Mouse (Mus musculus) intestine, embryonic 14.5 days (tissue): ENCODE measurements around the gene Sdha. TPM values are rescaled to one million over a fixed set of nuclear protein-coding genes. Genes with fewer than 3 reads are reported as not detected.

Experiments
- ATAC-seq: fragments of 200-750 bp; cut with Nextera tagmentation; replicated peaks from 2 replicates; pipeline ENCODE4 v1.8.0; 2017; ENCODE audit warnings: low read depth, moderate number of reproducible peaks, moderate TSS enrichment, moderate library complexity; ENCODE audit not compliant: low FRiP score, low TSS enrichment
- DNase-seq: peaks from one replicate; pipeline ENCODE4 v3.0.0-alpha.2; 2018; ENCODE audit warnings: low spot score
- H3K27ac ChIP-seq: fragments of 300-500 bp; sonication (generic); 2 replicates; pipeline ENCODE4 v1.5.1; 2014; ENCODE audit warnings: low read depth, mild to moderate bottlenecking, control low read depth
- H3K27me3 ChIP-seq: fragments of 300-500 bp; sonication (generic); replicated peaks from 2 replicates; pipeline ENCODE4 v1.6.1; 2014; ENCODE audit warnings: low read length, control low read depth; ENCODE audit not compliant: control insufficient read depth, insufficient read depth
- H3K36me3 ChIP-seq: fragments of 300-500 bp; sonication (generic); 2 replicates; pipeline ENCODE4 v1.6.1; 2014; ENCODE audit warnings: low read length, control low read depth; ENCODE audit not compliant: control insufficient read depth, insufficient read depth
- H3K4me1 ChIP-seq: fragments of 300-500 bp; sonication (generic); replicated peaks from 2 replicates; pipeline ENCODE4 v1.6.1; 2014; ENCODE audit warnings: low read length, control low read depth, mixed read lengths; ENCODE audit not compliant: control insufficient read depth, insufficient read depth
- H3K4me2 ChIP-seq: fragments of 300-500 bp; sonication (generic); 2 replicates; pipeline ENCODE4 v1.6.1; 2014; ENCODE audit warnings: low read length
- H3K4me3 ChIP-seq: fragments of 300-500 bp; sonication (generic); 2 replicates; pipeline ENCODE4 v1.5.1; 2014; ENCODE audit warnings: low read depth, low read length, control low read depth, mixed read lengths
- H3K9ac ChIP-seq: fragments of 300-500 bp; sonication (generic); 2 replicates; pipeline ENCODE4 v1.6.1; 2014; ENCODE audit warnings: mild to moderate bottlenecking, low read length
- H3K9me3 ChIP-seq: fragments of 300-500 bp; sonication (generic); 2 replicates; pipeline ENCODE4 v1.6.1; 2016; ENCODE audit warnings: low read length, control low read depth; ENCODE audit not compliant: control insufficient read depth
- WGBS: fragments of 180-500 bp; shearing (Covaris S2); extraction: QIAGEN DNeasy Blood & Tissue Kit; methylation state at CpG from one replicate; pipeline ENCODE4 v1.1.7; 2014; 5-methylcytosine and 5-hydroxymethylcytosine counted together
- polyA plus RNA-seq: library from polyadenylated mRNA; unstranded; fragments of >200 nt; fragmentation: Nextera tagmentation; extraction: Ambion mirVana; gene quantifications from 2 replicates; pipeline ENCODE4 v1.2.1, GENCODE M21; 2014

Gene Sdha
- polyA plus RNA-seq, 1 experiment from 2014 or later = 243 TPM

DNA sequence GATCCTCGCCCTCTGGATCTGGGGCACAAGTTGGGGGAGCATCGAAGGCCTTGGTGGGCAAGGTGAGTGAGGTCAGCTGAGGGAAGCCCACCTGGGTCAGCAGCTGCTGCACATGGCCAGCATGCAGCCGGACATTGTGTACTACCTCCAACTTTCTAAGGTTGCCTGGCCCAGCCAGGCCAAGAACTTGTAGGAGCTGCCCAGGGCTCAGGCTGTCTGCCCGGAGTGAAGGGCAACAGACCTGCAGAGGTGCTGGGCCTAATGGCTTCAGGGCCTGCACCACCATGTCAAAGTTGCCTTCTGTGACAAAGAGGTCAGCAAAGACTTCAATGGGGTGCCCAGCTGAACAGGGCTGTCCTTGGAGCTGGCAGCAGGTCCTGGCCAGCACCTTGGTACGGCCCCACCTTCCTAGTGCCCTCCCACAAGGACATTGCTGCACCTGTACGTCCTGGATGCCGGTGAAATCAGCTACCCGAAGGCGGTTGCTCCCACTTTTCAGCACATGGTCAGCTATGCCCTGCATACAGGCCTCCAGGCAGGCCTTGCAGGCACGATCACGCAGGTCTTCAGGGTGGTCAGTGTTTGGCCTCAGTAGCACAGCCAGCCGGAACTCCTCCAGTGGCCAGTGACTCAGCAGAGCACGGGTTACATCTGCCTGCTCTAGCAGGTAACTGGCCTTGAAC lies 13.2 kb upstream of the Sdha start:
- peaks cover 33% of the 10 kb centered on the region for H3K36me3 ChIP-seq
- no peak overlapping the region for H3K4me2 ChIP-seq
- DNase-seq (no peak), ATAC-seq (peak; percentile 38; the same call in 1 of the 2 replicates)
- no peak overlapping the region for H3K9ac ChIP-seq
- H3K27ac ChIP-seq = no peak overlapping the region
- H3K27me3 ChIP-seq = no peaks in the 10 kb centered on the region
- H3K9me3 ChIP-seq = no peaks in the 10 kb centered on the region
- no peak overlapping the region for H3K4me3 ChIP-seq
- 88% methylated on average over 13 of the region's 13 CpGs for WGBS
- no peaks in the 10 kb centered on the region for H3K4me1 ChIP-seq

DNA sequence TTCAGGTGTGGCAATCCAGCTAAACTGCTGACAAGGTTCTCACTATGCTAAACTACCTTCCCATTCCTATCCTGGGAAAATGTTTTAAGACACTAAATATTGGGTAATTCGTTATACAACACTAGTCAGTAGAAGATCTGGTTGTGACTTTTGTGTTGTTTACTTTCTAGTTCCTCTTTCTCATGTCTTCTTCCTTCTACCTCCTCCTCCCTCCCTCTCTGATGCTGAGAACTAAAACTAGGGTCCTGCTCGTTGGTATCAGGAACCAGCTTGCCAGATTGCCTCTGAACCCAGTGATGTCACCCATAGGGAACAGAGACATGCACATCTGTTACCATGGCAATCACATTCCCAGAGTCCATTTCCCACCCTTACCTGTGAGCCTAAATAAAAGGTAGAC lies 12.1 kb upstream of the Sdha start:
- Histone ChIP-seq H3K36me3 (peaks cover 44% of the 10 kb centered on the region), H3K9ac (no peak overlapping the region), H3K27me3 (no peaks in the 10 kb centered on the region), H3K4me1 (no peaks in the 10 kb centered on the region), H3K4me3 (no peak overlapping the region), H3K9me3 (no peaks in the 10 kb centered on the region), H3K4me2 (no peak overlapping the region), H3K27ac (no peak overlapping the region)
- DNase-seq = no peak
- no peak for ATAC-seq
- 72% methylated on average over 2 of the region's 2 CpGs for WGBS

DNA sequence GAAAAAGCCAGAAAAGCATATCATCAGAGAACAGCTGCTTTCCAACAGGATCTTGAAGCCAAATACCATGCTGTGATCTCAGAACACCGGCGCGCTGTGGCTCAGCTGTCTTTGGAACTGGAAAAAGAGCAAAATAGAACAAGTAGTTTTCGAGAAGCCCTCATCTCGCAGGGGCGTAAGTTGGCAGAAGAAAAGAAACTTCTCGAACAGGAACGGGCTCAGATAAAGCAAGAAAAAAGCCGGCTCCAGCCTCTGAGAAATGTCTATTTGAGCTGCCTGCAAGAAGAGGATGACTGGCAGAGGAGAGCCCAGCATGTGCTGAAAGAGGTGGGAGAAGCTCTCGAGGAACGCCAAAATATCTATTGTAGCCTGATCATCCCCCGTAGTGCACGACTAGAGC lies 6.4 kb upstream of the Sdha start:
- Histone ChIP-seq H3K27me3 (no peaks in the 10 kb centered on the region), H3K27ac (no peak overlapping the region), H3K9ac (no peak overlapping the region), H3K4me2 (no peak overlapping the region), H3K4me3 (no peak overlapping the region), H3K4me1 (no peaks in the 10 kb centered on the region), H3K36me3 (peaks cover 81% of the 10 kb centered on the region), H3K9me3 (no peaks in the 10 kb centered on the region)
- WGBS = 95% methylated on average over 13 of the region's 13 CpGs
- no peak for DNase-seq
- ATAC-seq = no peak

DNA sequence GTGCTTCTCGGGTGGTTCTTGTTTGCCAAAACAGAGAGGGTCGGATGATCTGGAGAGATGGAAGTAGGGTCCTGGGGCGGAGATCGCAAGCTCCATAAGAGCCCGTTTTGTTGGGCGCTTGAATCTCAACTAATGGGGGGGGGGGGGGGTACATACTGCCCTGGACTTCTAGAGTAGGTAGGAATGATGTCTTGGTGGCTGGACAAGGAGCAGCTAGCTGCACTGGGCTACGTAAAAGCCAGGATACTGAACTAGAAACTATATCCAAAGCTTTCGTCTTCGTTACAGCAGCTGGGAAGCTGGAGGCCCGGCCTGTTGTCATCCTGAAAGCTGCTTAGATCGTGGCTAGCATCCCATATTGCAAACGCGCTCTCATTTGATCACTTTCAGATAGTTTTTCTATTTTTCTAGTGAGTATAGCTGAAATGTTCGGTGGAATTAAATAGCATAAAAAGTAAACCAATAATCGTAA lies 391 bp upstream of the Sdha start:
- WGBS = under 1% methylated on average over 15 of the region's 15 CpGs
- Histone ChIP-seq H3K27ac (peak overlapping the region; percentile 54; the same call in 1 of the 2 replicates), H3K4me2 (peak overlapping the region; percentile 84), H3K9me3 (no peaks in the 10 kb centered on the region), H3K9ac (peak overlapping the region; percentile 91), H3K4me3 (peak overlapping the region; percentile 93), H3K4me1 (peaks cover 13% of the 10 kb centered on the region), H3K27me3 (no peaks in the 10 kb centered on the region), H3K36me3 (peaks cover 25% of the 10 kb centered on the region)
- DNase-seq (no peak), ATAC-seq (no peak; the same call in 1 of the 2 replicates)

DNA sequence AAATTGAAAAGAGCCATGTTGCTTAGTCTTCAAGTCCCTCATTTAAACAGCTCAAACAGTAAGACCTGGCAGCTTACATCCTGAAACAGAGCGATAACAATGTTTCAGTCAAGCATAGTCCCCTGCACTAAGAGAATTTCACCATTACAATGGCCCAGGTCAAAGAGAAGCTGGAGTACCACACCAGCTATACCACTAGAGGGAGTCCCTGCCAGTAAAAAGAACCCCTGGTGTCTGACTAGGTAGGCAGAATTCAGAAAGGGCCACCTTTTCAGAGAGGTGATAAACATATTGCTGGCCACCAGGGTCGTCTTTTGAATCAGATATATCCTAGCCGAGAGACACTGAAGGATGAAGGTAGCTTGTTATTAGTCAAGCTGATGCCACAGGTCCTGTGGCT lies 9.0 kb downstream of the Sdha start:
- WGBS = 50% methylated on average over 3 of the region's 3 CpGs
- Histone ChIP-seq H3K4me1 (no peaks in the 10 kb centered on the region), H3K9me3 (no peaks in the 10 kb centered on the region), H3K9ac (no peak overlapping the region), H3K4me2 (no peak overlapping the region), H3K27ac (no peak overlapping the region), H3K27me3 (no peaks in the 10 kb centered on the region), H3K4me3 (no peak overlapping the region), H3K36me3 (peaks cover 81% of the 10 kb centered on the region)
- no peak for DNase-seq
- 0 out of 2 replicates have a peak, but pooled peaks have one; percentile 43 for ATAC-seq

DNA sequence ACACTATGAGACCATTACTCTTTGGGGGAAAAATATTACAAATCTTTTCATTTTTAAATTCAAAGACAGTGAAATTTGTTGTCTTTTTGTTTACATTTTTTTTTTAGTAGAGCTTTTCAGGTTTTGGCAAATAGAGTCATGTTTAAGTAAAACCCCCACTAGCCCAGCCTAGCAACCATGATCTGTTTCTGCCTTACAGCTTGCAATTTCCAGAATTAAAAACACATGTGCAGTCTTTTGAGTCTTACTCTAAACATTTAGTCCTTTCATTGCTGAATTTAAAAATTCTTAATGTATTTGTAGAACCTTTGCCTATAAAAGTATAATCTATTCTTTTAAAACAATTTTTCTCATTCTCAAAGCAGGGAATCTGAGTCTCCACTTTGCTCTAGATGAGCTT lies 20.8 kb downstream of the Sdha start:
- Histone ChIP-seq H3K4me1 (no peaks in the 10 kb centered on the region), H3K27me3 (no peaks in the 10 kb centered on the region), H3K4me2 (no peak overlapping the region), H3K4me3 (no peak overlapping the region), H3K36me3 (peaks cover 78% of the 10 kb centered on the region), H3K27ac (no peak overlapping the region), H3K9me3 (no peaks in the 10 kb centered on the region), H3K9ac (no peak overlapping the region)
- DNase-seq = no peak
- no peak for ATAC-seq

DNA sequence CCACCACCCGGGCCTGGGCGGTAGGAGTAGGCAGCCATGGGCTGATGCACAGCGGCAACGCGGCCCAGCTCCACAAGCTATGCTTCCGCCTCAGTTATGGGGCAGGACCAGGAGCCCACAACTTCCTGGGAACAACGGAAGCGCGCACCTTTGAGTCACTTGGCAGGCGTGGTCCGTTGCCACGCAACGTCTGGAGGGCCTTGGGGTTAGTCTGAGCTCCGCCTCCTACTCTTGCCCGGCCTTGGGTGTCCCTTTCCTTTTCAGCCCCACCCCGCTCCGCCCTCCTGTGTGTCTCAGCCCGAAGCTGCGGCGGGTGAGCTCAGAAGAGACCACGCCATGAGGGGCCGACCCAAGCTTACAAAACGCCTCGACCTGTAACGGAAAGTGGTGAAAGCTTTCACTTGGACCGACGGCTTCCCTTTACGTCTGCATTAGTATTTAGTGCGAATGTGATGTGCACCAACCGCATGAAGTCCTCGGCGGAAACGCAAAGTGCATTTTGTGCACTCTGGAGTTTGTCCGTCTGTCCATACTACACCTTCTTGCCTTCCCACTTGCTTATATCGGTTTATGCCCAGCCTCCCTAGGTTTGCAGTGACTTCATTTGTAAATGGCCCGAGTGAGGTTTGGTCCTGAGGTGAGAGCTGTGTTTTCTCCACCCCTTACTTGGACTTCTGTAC lies 32.8 kb downstream of the Sdha start, which contains the start of gene Pdcd6:
Gene Pdcd6 (minus strand): TSS at position 411 of the 680 bp plus-strand sequence.
- peak within 1 kb of the TSS; percentile 71 for H3K4me2 ChIP-seq
- H3K4me1 ChIP-seq = peaks cover 6% of the 10 kb centered on the region
- no peaks in the 10 kb centered on the region for H3K27me3 ChIP-seq
- under 1% methylated on average over 36 of the region's 36 CpGs for WGBS
- H3K27ac ChIP-seq = peak within 1 kb of the TSS; percentile 40; the same call in 1 of the 2 replicates
- H3K4me3 ChIP-seq = peak within 1 kb of the TSS; percentile 74
- peak; percentile 92 for DNase-seq
- H3K36me3 ChIP-seq = peaks cover 27% of the 10 kb centered on the region
- peak; percentile 99 for ATAC-seq
- peak within 1 kb of the TSS; percentile 71 for H3K9ac ChIP-seq
- H3K9me3 ChIP-seq = no peaks in the 10 kb centered on the region

DNA sequence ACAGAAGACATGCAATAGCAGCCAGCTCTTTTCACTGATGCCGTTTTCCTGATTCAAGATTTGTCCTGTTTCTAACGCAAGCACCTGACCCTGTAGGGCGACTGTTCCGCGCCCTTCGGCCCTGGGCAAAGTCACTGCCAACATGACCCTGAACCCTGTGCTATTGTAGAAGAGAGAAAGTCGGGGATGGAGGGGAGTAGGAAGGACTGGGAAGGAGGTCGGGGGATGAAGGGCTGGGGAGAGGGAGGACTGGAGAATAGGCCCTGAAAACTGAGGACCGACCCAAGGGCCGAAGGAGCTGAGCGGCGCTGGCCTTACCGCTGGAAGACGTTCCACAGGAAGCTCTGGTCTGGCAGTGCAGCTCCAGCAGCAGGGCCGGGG lies 33.3 kb downstream of the Sdha start:
- peak overlapping the region; percentile 71 for H3K4me2 ChIP-seq
- H3K4me3 ChIP-seq = peak overlapping the region; percentile 74
- no peak for DNase-seq
- no peaks in the 10 kb centered on the region for H3K9me3 ChIP-seq
- H3K27ac ChIP-seq = peak overlapping the region; percentile 40; the same call in 1 of the 2 replicates
- WGBS = 2% methylated on average over 15 of the region's 15 CpGs
- ATAC-seq = no peak
- no peaks in the 10 kb centered on the region for H3K27me3 ChIP-seq
- peaks cover 6% of the 10 kb centered on the region for H3K4me1 ChIP-seq
- H3K36me3 ChIP-seq = peaks cover 22% of the 10 kb centered on the region
- H3K9ac ChIP-seq = peak overlapping the region; percentile 71
